Mouse (Mus musculus): ENCODE measurements around the gene Itga6. TPM values are rescaled to one million over a fixed set of nuclear protein-coding genes. Genes with fewer than 3 reads are reported as not detected.

Itga6 gene
- total and polyA plus RNA-seq, 2 experiments = 2.4 to 5.1 TPM

DNA sequence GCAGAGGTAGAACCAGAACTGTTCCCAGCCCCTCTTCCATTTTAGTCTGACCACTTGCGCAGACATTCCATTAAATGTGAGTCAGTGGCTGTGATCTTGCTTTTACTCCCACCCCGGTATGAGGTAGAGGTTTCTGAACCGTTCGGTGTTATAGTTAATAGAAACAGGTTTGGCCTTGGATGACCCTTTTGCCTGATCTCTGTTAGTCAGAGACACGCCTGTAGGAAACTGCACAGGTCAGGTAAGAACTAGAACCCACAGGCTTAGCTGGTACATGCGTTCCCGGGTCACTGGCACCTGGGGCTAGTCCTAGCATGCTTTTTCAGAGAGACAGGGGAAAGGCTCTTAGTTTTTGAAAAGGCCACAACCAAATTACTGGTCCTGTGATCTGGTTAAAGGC lies 59.7 kb downstream of the Itga6 start:
- no peak for DNase-seq (ENCODE audit: extremely low read depth, low read depth, low spot score)
- 88% methylated on average over 7 of the region's 7 CpGs for WGBS
- H3K27ac ChIP-seq (replicated peaks; ENCODE audit: insufficient read depth, low read depth, low read length) = no peak overlapping the region
- TF ChIP-seq CTCF (IDR thresholded peaks at IDR 0.05; ENCODE audit: low read depth, low read length) (no peak), POLR2A (IDR thresholded peaks at IDR 0.05; ENCODE audit: extremely low read depth, insufficient read depth, low read length) (no peak)
- no peaks in the 10 kb centered on the region for H3K27me3 ChIP-seq (ENCODE audit: control insufficient read depth, insufficient read depth, low read length)
- no peak overlapping the region for H3K9ac ChIP-seq (ENCODE audit: low read depth, low read length)
- H3K79me2 ChIP-seq (ENCODE audit: control insufficient read depth, insufficient read depth, low read length) = no peaks in the 10 kb centered on the region
- H3K4me3 ChIP-seq (ENCODE audit: insufficient read depth, low read depth, low read length) = no peak overlapping the region
- H3K4me1 ChIP-seq (ENCODE audit: control insufficient read depth, insufficient read depth, low read length) = no peaks in the 10 kb centered on the region; the same call in 1 of the 2 replicates
- no peaks in the 10 kb centered on the region for H3K36me3 ChIP-seq (ENCODE audit: control insufficient read depth, insufficient read depth, low read length)

DNA sequence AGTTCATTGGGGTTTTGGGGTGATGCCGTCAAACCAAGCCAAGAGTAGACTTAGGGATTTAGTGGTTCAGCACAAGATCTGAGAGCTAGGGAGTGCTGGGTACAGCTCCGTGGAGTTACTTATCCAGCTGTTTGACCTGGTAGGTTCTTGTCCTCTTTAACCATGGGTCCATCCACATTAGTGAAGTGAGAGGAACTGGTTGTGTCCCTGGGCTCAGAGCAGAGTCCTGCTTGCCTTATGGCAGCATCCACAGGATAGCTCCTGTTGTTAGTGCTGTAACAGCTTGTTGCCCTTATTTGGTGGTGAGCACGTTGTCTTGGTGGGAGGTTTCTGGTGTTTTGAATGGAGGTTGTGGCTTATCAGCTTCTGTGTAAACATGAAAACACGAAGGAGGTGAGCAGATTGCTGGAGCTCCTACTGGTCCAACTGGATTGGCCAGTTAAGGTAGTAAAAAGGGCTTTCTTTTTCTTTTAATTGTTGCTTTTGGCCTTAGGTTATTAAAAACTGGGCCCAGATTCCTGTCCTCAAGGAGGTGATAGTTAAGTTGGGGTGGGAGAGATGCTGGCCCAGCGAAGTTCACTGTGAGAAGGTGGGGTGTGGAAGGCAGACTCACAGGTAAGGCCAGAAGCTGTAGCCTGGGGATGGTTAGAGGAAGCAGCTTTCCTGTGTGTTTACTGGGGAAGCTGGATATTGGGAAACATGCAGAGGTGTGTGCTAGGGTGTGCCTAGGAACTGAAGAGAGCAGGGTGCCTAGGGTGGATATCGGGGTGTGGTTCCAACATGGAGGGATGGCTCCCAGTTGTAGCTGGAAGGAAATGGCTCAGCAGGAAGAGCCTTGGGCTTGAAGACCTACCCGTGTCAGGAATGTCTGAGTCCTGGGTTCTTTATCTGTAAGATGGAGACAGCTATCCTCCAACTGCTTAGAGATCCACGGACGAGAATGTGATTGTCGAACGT lies 60.5 kb downstream of the Itga6 start:
- Histone ChIP-seq H3K9ac (ENCODE audit: low read depth, low read length) (no peak overlapping the region), H3K27me3 (ENCODE audit: control insufficient read depth, insufficient read depth, low read length) (no peaks in the 10 kb centered on the region), H3K27ac (replicated peaks; ENCODE audit: insufficient read depth, low read depth, low read length) (no peak overlapping the region), H3K4me1 (ENCODE audit: control insufficient read depth, insufficient read depth, low read length) (no peaks in the 10 kb centered on the region), H3K36me3 (ENCODE audit: control insufficient read depth, insufficient read depth, low read length) (no peaks in the 10 kb centered on the region), H3K4me3 (ENCODE audit: insufficient read depth, low read depth, low read length) (no peak overlapping the region), H3K79me2 (ENCODE audit: control insufficient read depth, insufficient read depth, low read length) (no peaks in the 10 kb centered on the region)
- no peak for DNase-seq (ENCODE audit: extremely low read depth, low read depth, low spot score)
- WGBS = 74% methylated on average over 11 of the region's 11 CpGs
- TF ChIP-seq CTCF (IDR thresholded peaks at IDR 0.05; ENCODE audit: low read depth, low read length) (no peak), POLR2A (IDR thresholded peaks at IDR 0.05; ENCODE audit: extremely low read depth, insufficient read depth, low read length) (no peak)

DNA sequence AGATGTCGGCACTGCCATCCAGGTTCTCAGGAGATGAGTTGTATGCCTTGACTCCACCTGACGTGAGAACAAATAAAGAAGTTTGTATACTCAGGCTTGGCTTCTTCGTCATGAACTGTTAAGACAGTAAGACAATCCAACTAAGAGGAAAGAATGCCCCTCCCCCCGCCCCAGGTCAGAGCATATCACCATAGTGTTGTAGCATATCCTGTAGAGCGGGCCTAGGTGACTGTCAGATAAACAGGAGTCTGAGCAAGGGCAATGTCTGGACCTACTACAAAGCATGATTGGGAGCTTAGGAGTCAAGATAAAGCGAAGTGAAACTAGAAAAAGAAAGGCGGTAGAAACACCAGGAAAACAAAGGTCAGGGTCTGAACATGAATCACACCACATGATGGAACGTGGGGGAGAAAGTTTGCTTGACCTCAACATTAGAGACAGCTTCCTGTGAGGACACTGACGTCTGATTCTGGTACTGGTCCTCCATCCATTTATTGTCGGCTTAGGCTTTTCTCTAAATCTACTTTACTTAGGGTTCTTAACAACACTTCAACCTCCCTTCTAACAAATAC lies 64.0 kb downstream of the Itga6 start:
- Histone ChIP-seq H3K36me3 (ENCODE audit: control insufficient read depth, insufficient read depth, low read length) (no peaks in the 10 kb centered on the region), H3K79me2 (ENCODE audit: control insufficient read depth, insufficient read depth, low read length) (no peaks in the 10 kb centered on the region), H3K27ac (replicated peaks; ENCODE audit: insufficient read depth, low read depth, low read length) (no peak overlapping the region), H3K27me3 (ENCODE audit: control insufficient read depth, insufficient read depth, low read length) (no peaks in the 10 kb centered on the region), H3K4me3 (ENCODE audit: insufficient read depth, low read depth, low read length) (no peak overlapping the region), H3K4me1 (ENCODE audit: control insufficient read depth, insufficient read depth, low read length) (peaks cover 5% of the 10 kb centered on the region), H3K9ac (ENCODE audit: low read depth, low read length) (no peak overlapping the region)
- DNase-seq (ENCODE audit: extremely low read depth, low read depth, low spot score) = no peak
- WGBS = 74% methylated on average over 10 of the region's 10 CpGs
- TF ChIP-seq CTCF (IDR thresholded peaks at IDR 0.05; ENCODE audit: low read depth, low read length) = no peak

DNA sequence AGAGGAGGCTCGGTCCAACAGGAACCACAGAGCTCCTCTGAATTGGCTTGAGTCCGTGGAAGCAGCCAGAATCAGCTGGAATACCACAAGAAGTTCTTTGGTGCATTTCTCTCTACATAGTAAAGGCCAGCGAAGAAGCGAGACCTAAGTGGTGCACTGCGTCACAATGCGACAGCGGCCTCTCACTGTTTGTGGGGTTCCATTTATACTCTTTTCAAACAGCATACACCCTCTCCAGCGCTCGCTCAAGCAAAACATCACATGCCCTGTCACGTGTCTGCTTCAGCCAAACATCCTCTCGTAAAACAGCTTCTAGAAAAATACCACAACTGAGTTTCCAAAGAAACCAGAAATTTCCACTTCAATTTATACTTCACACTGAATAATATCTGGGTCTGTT lies 64.6 kb downstream of the Itga6 start:
- no peak overlapping the region for H3K27ac ChIP-seq (replicated peaks; ENCODE audit: insufficient read depth, low read depth, low read length)
- H3K4me1 ChIP-seq (ENCODE audit: control insufficient read depth, insufficient read depth, low read length) = peaks cover 5% of the 10 kb centered on the region
- 98% methylated on average over 11 of the region's 11 CpGs for WGBS
- no peaks in the 10 kb centered on the region for H3K27me3 ChIP-seq (ENCODE audit: control insufficient read depth, insufficient read depth, low read length)
- no peaks in the 10 kb centered on the region for H3K79me2 ChIP-seq (ENCODE audit: control insufficient read depth, insufficient read depth, low read length)
- H3K4me3 ChIP-seq (ENCODE audit: insufficient read depth, low read depth, low read length) = no peak overlapping the region
- no peak for DNase-seq (ENCODE audit: extremely low read depth, low read depth, low spot score)
- H3K36me3 ChIP-seq (ENCODE audit: control insufficient read depth, insufficient read depth, low read length) = no peaks in the 10 kb centered on the region
- TF ChIP-seq CTCF (IDR thresholded peaks at IDR 0.05; ENCODE audit: low read depth, low read length) (no peak), POLR2A (IDR thresholded peaks at IDR 0.05; ENCODE audit: extremely low read depth, insufficient read depth, low read length) (no peak)
- no peak overlapping the region for H3K9ac ChIP-seq (ENCODE audit: low read depth, low read length)

DNA sequence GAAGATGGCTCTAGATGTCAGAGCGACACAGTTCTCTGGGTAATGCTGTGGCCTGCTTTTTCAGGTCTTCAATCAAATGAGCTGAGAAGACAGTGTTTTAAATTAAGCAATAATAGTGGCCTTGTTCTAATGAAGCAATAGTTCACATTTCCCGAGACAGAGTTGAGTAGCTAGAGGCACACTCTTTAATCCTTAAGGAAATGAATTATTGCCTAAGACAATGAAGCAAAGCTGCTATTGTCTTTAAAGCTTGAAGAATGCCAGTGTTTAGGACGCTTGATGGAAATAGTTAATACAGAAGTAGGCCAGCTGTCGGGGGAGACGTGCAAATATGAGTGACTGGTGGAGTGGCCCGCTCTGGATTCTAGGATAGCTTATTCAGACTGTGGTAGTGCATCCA lies 65.5 kb downstream of the Itga6 start:
- WGBS = 86% methylated on average over 6 of the region's 6 CpGs

More for the DNA sequence above, 65.5 kb downstream of the Itga6 start:
- Histone ChIP-seq H3K79me2 (ENCODE audit: control insufficient read depth, insufficient read depth, low read length) (no peaks in the 10 kb centered on the region), H3K4me1 (ENCODE audit: control insufficient read depth, insufficient read depth, low read length) (peaks cover 5% of the 10 kb centered on the region), H3K27me3 (ENCODE audit: control insufficient read depth, insufficient read depth, low read length) (no peaks in the 10 kb centered on the region), H3K27ac (replicated peaks; ENCODE audit: insufficient read depth, low read depth, low read length) (no peak overlapping the region), H3K9ac (ENCODE audit: low read depth, low read length) (no peak overlapping the region), H3K36me3 (ENCODE audit: control insufficient read depth, insufficient read depth, low read length) (no peaks in the 10 kb centered on the region), H3K4me3 (ENCODE audit: insufficient read depth, low read depth, low read length) (no peak overlapping the region)
- TF ChIP-seq CTCF (IDR thresholded peaks at IDR 0.05; ENCODE audit: low read depth, low read length) = no peak
- no peak for TF ChIP-seq POLR2A (IDR thresholded peaks at IDR 0.05; ENCODE audit: extremely low read depth, insufficient read depth, low read length)
- DNase-seq (ENCODE audit: extremely low read depth, low read depth, low spot score) = no peak
